Mouse (Mus musculus) neural tube, embryonic 12.5 days (tissue): ENCODE measurements around the gene Grhl3. TPM values are rescaled to one million over a fixed set of nuclear protein-coding genes. Genes with fewer than 3 reads are reported as not detected.
A peak's percentile ranks its signal among the peaks of the same experiment; 100 is the strongest.

Experiments used
- ATAC-seq: fragments of 200-750 bp; cut with Nextera tagmentation; 2 replicates; pipeline ENCODE4 v1.8.0; 2017; ENCODE audit warnings: low read depth, mild to moderate bottlenecking, moderate TSS enrichment, moderate library complexity; ENCODE audit not compliant: low FRiP score
- H3K27ac ChIP-seq: fragments of 300-500 bp; sonication (generic); 2 replicates; pipeline ENCODE4 v1.5.1; 2016
- H3K27me3 ChIP-seq: fragments of 300-500 bp; sonication (generic); replicated peaks from 2 replicates; pipeline ENCODE4 v1.6.1; 2016; ENCODE audit warnings: mild to moderate bottlenecking
- H3K36me3 ChIP-seq: fragments of 300-500 bp; sonication (generic); 2 replicates; pipeline ENCODE4 v1.6.1; 2016; ENCODE audit warnings: mild to moderate bottlenecking
- H3K4me1 ChIP-seq: fragments of 300-500 bp; sonication (generic); 2 replicates; pipeline ENCODE4 v1.6.1; 2016
- H3K4me2 ChIP-seq: fragments of 300-500 bp; sonication (generic); replicated peaks from 2 replicates; pipeline ENCODE4 v1.6.1; 2016; ENCODE audit warnings: mild to moderate bottlenecking
- H3K4me3 ChIP-seq: fragments of 300-500 bp; sonication (generic); 2 replicates; pipeline ENCODE4 v1.5.1; 2016
- H3K9ac ChIP-seq: fragments of 300-500 bp; sonication (generic); 2 replicates; pipeline ENCODE4 v1.6.1; 2016; ENCODE audit warnings: mild to moderate bottlenecking
- H3K9me3 ChIP-seq: fragments of 300-500 bp; sonication (generic); 2 replicates; pipeline ENCODE4 v1.6.1; 2016; ENCODE audit warnings: mild to moderate bottlenecking
- WGBS: fragments of 180-500 bp; shearing (Covaris S2); methylation state at CpG from one replicate; pipeline ENCODE4 v1.1.7; 2016; 5-methylcytosine and 5-hydroxymethylcytosine counted together
- polyA plus RNA-seq: library from polyadenylated mRNA; unstranded; fragments of >200 nt; fragmentation: Nextera tagmentation; extraction: Ambion mirVana; gene quantifications from 2 replicates; pipeline ENCODE4 v1.2.1, GENCODE M21; 2016

Grhl3 gene
- polyA plus RNA-seq, 1 experiment from 2014 or later: 1.9 TPM

- Histone ChIP-seq H3K9me3 (no peaks in the 10 kb centered on the region), H3K36me3 (no peaks in the 10 kb centered on the region), H3K4me3 (no peak overlapping the region), H3K27me3 (peaks cover 3% of the 10 kb centered on the region; the same call in 1 of the 2 replicates), H3K27ac (no peak overlapping the region), H3K9ac (no peak overlapping the region), H3K4me1 (peaks cover 32% of the 10 kb centered on the region), H3K4me2 (peak overlapping the region; percentile 44)
- 18% methylated on average over 8 of the region's 8 CpGs for whole genome bisulfite sequencing
- ATAC-seq: no peak
These were observed 28.3 kb downstream of the Grhl3 start for GRCm38 (mm10) chr4:135545080-135545511.

- H3K27ac ChIP-seq: no peak overlapping the region
- no peak overlapping the region for H3K9ac ChIP-seq
- no peak overlapping the region for H3K4me3 ChIP-seq
- H3K9me3 ChIP-seq: no peaks in the 10 kb centered on the region
- H3K27me3 ChIP-seq: no peaks in the 10 kb centered on the region
- no peak overlapping the region for H3K4me2 ChIP-seq
- ATAC-seq: no peak
- WGBS: 90% methylated on average over 2 of the region's 2 CpGs
- H3K4me1 ChIP-seq: peaks cover 32% of the 10 kb centered on the region
- H3K36me3 ChIP-seq: no peaks in the 10 kb centered on the region
These were observed 29.1 kb downstream of the Grhl3 start for GRCm38 (mm10) chr4:135544284-135544683.

GRCm38 (mm10) chr4:135540057-135540456, 33.4 kb downstream of the Grhl3 start:
- WGBS: 65% methylated on average over 9 of the region's 9 CpGs
- H3K9ac ChIP-seq: no peak overlapping the region
- H3K4me3 ChIP-seq: no peak overlapping the region
- no peaks in the 10 kb centered on the region for H3K36me3 ChIP-seq
- H3K4me1 ChIP-seq: peaks cover 8% of the 10 kb centered on the region
- ATAC-seq: no peak
- no peak overlapping the region for H3K4me2 ChIP-seq
- no peak overlapping the region for H3K27ac ChIP-seq
- H3K27me3 ChIP-seq: no peaks in the 10 kb centered on the region
- no peaks in the 10 kb centered on the region for H3K9me3 ChIP-seq

GRCm38 (mm10) chr4:135539056-135539455, 34.4 kb downstream of the Grhl3 start:
- Histone ChIP-seq H3K36me3 (no peaks in the 10 kb centered on the region), H3K4me2 (no peak overlapping the region), H3K4me1 (no peaks in the 10 kb centered on the region), H3K9me3 (no peaks in the 10 kb centered on the region), H3K27me3 (no peaks in the 10 kb centered on the region), H3K9ac (no peak overlapping the region), H3K27ac (no peak overlapping the region), H3K4me3 (no peak overlapping the region)
- no peak for ATAC-seq
- WGBS: 87% methylated on average over 12 of the region's 12 CpGs

GRCm38 (mm10) chr4:135535021-135535420, 38.4 kb downstream of the Grhl3 start:
- ATAC-seq: no peak
- WGBS: 95% methylated on average over 3 of the region's 3 CpGs
- Histone ChIP-seq H3K9me3 (peaks cover 7% of the 10 kb centered on the region; the same call in 1 of the 2 replicates), H3K4me3 (no peak overlapping the region), H3K4me1 (peaks cover 10% of the 10 kb centered on the region; the same call in 1 of the 2 replicates), H3K27me3 (no peaks in the 10 kb centered on the region), H3K27ac (no peak overlapping the region), H3K36me3 (no peaks in the 10 kb centered on the region), H3K4me2 (no peak overlapping the region), H3K9ac (no peak overlapping the region)

GRCm38 (mm10) chr4:135533001-135533400, 40.4 kb downstream of the Grhl3 start:
- Histone ChIP-seq H3K27me3 (no peaks in the 10 kb centered on the region), H3K27ac (no peak overlapping the region), H3K4me1 (peaks cover 10% of the 10 kb centered on the region; the same call in 1 of the 2 replicates), H3K36me3 (no peaks in the 10 kb centered on the region), H3K4me3 (no peak overlapping the region), H3K9me3 (peaks cover 7% of the 10 kb centered on the region; the same call in 1 of the 2 replicates), H3K4me2 (no peak overlapping the region), H3K9ac (no peak overlapping the region)
- ATAC-seq: no peak
- 75% methylated on average over 6 of the region's 6 CpGs for WGBS

- no peaks in the 10 kb centered on the region for H3K36me3 ChIP-seq
- H3K9me3 ChIP-seq: peaks cover 7% of the 10 kb centered on the region; the same call in 1 of the 2 replicates
- H3K4me3 ChIP-seq: no peak overlapping the region
- peaks cover 10% of the 10 kb centered on the region; the same call in 1 of the 2 replicates for H3K4me1 ChIP-seq
- H3K27me3 ChIP-seq: no peaks in the 10 kb centered on the region
- no peak for ATAC-seq
- no peak overlapping the region for H3K27ac ChIP-seq
- WGBS: 44% methylated on average over 9 of the region's 9 CpGs
- H3K4me2 ChIP-seq: no peak overlapping the region
- H3K9ac ChIP-seq: no peak overlapping the region
These were observed 41.4 kb downstream of the Grhl3 start for GRCm38 (mm10) chr4:135531771-135532613.

GRCm38 (mm10) chr4:135531236-135531635, 42.2 kb downstream of the Grhl3 start:
- WGBS: 89% methylated on average over 9 of the region's 9 CpGs
- no peak overlapping the region for H3K9ac ChIP-seq
- no peak overlapping the region for H3K4me2 ChIP-seq
- no peaks in the 10 kb centered on the region for H3K27me3 ChIP-seq
- H3K36me3 ChIP-seq: no peaks in the 10 kb centered on the region
- H3K4me1 ChIP-seq: peaks cover 16% of the 10 kb centered on the region
- H3K4me3 ChIP-seq: no peak overlapping the region
- H3K9me3 ChIP-seq: peaks cover 7% of the 10 kb centered on the region; the same call in 1 of the 2 replicates
- H3K27ac ChIP-seq: no peak overlapping the region
- ATAC-seq: no peak

- WGBS: 59% methylated on average over 2 of the region's 2 CpGs
- H3K9me3 ChIP-seq: peaks cover 7% of the 10 kb centered on the region; the same call in 1 of the 2 replicates
- H3K4me3 ChIP-seq: no peak overlapping the region
- peaks cover 24% of the 10 kb centered on the region for H3K4me1 ChIP-seq
- H3K27me3 ChIP-seq: no peaks in the 10 kb centered on the region
- H3K9ac ChIP-seq: no peak overlapping the region
- H3K27ac ChIP-seq: no peak overlapping the region
- no peaks in the 10 kb centered on the region for H3K36me3 ChIP-seq
- ATAC-seq: no peak
- no peak overlapping the region for H3K4me2 ChIP-seq
These were observed 43.2 kb downstream of the Grhl3 start for GRCm38 (mm10) chr4:135530270-135530669.

- peak overlapping the region; percentile 39 for H3K4me2 ChIP-seq
- peak; percentile 87 for ATAC-seq
These were observed 47.3 kb downstream of the Grhl3 start for GRCm38 (mm10) chr4:135526039-135526710.

GRCm38 (mm10) chr4:135525057-135525456, 48.4 kb downstream of the Grhl3 start:
- ATAC-seq: no peak
- Histone ChIP-seq H3K4me3 (no peak overlapping the region), H3K27ac (no peak overlapping the region), H3K9me3 (no peaks in the 10 kb centered on the region), H3K36me3 (no peaks in the 10 kb centered on the region), H3K9ac (no peak overlapping the region), H3K4me2 (no peak overlapping the region), H3K27me3 (no peaks in the 10 kb centered on the region), H3K4me1 (peaks cover 25% of the 10 kb centered on the region)
- WGBS: 69% methylated on average over 12 of the region's 12 CpGs

More at GRCm38 (mm10) chr4:135526039-135526710, 47.3 kb downstream of the Grhl3 start:
- Histone ChIP-seq H3K4me1 (peaks cover 25% of the 10 kb centered on the region), H3K4me3 (no peak overlapping the region), H3K27me3 (no peaks in the 10 kb centered on the region), H3K36me3 (no peaks in the 10 kb centered on the region), H3K9me3 (peaks cover 7% of the 10 kb centered on the region; the same call in 1 of the 2 replicates), H3K9ac (no peak overlapping the region), H3K27ac (0 out of 2 replicates have a peak overlapping the region, but pooled peaks have one; percentile 20)
- 19% methylated on average over 14 of the region's 14 CpGs for WGBS

GRCm38 (mm10) chr4:135523939-135524338, 49.5 kb downstream of the Grhl3 start:
- no peaks in the 10 kb centered on the region for H3K9me3 ChIP-seq
- no peaks in the 10 kb centered on the region for H3K27me3 ChIP-seq
- no peak overlapping the region for H3K4me2 ChIP-seq
- peak; percentile 44; the same call in 1 of the 2 replicates for ATAC-seq
- H3K4me1 ChIP-seq: peaks cover 25% of the 10 kb centered on the region
- no peak overlapping the region for H3K4me3 ChIP-seq
- H3K36me3 ChIP-seq: no peaks in the 10 kb centered on the region
- no peak overlapping the region for H3K27ac ChIP-seq
- 4% methylated on average over 6 of the region's 7 CpGs for WGBS
- H3K9ac ChIP-seq: no peak overlapping the region
